Mouse (Mus musculus) liver (tissue): ENCODE measurements around the gene Olfr1058.
"Not testable (repeated sequence)": the region's sequence is repeated elsewhere in the genome, so short reads cannot be mapped to it uniquely, and the experiment has no call there.

Experiments
- DNase-seq: peaks from one replicate; pipeline ENCODE4 v3.0.0-alpha.2; 2020; ENCODE audit warnings: mixed read lengths

The Olfr1058 gene

GRCm38 (mm10) chr2:86388461-86388860 lies at the start of gene Olfr1058:
Gene Olfr1058, minus strand, starts transcription at chr2:86388561.
- DNase-seq: not testable (repeated sequence)

- DNase-seq: not testable (repeated sequence)
Observed at GRCm38 (mm10) chr2:86428511-86428910, 40.1 kb upstream of the Olfr1058 start.

- DNase-seq: not testable (repeated sequence)
Observed at GRCm38 (mm10) chr2:86426649-86427048, 38.3 kb upstream of the Olfr1058 start, which contains the start of gene Olfr1062. Gene Olfr1062, minus strand, starts transcription at chr2:86426749.

- DNase-seq: no peak
Observed at GRCm38 (mm10) chr2:86413950-86414349, 25.6 kb upstream of the Olfr1058 start, which contains the start of gene Olfr1061. Gene Olfr1061, minus strand, starts transcription at chr2:86414050.

- DNase-seq: no peak
Observed at GRCm38 (mm10) chr2:86395114-86395513, 6.8 kb upstream of the Olfr1058 start.

GRCm38 (mm10) chr2:86378293-86378692 lies 10.1 kb downstream of the Olfr1058 start, which contains the start of gene Olfr1057:
Gene Olfr1057, minus strand, starts transcription at chr2:86378393.
- no peak for DNase-seq

GRCm38 (mm10) chr2:86366342-86366741 lies 22.0 kb downstream of the Olfr1058 start:
- not testable (repeated sequence) for DNase-seq

- DNase-seq: no peak
Observed at GRCm38 (mm10) chr2:86362369-86362768, 26.0 kb downstream of the Olfr1058 start, which contains the start of gene Olfr1056. Gene Olfr1056, minus strand, starts transcription at chr2:86362469.

GRCm38 (mm10) chr2:86351751-86352150 lies 36.6 kb downstream of the Olfr1058 start:
- not testable (repeated sequence) for DNase-seq

GRCm38 (mm10) chr2:86350184-86350583 lies 38.2 kb downstream of the Olfr1058 start, which contains the start of gene Olfr1055:
Gene Olfr1055, minus strand, starts transcription at chr2:86350284.
- DNase-seq: no peak

- no peak for DNase-seq
Observed at GRCm38 (mm10) chr2:86335333-86335732, 53.0 kb downstream of the Olfr1058 start, which contains the start of gene Olfr1054. Gene Olfr1054, minus strand, starts transcription at chr2:86335433.
